Mouse (Mus musculus) left cerebral cortex, adult 8-10 months (tissue): ENCODE measurements around the gene Gm3558. TPM values are rescaled to one million over a fixed set of nuclear protein-coding genes. Genes with fewer than 3 reads are reported as not detected.
"Not testable (repeated sequence)": the region's sequence is repeated elsewhere in the genome, so short reads cannot be mapped to it uniquely, and the experiment has no call there.

ENCODE experiments used
- DNase-seq, 2 experiments: peaks; one replicate each; pipeline ENCODE4 v3.0.0; 2022; ENCODE audit warnings: low spot score in 2 of 2
- total RNA-seq, 4 experiments: library from RNA; stranded (reverse); gene quantifications; 2 replicates each; pipeline ENCODE4 v1.2.4; 2022

Gm3558 gene
- total RNA-seq, result 1 to 10 TPM; 3.4 to 5.9 (median 5.4) TPM

GRCm38 (mm10) chr14:7568382-7568781 is at the start of gene Gm3558:
Gm3558 (minus strand) TSS chr14:7568566.
- DNase-seq, result not testable (repeated sequence)

DNA sequence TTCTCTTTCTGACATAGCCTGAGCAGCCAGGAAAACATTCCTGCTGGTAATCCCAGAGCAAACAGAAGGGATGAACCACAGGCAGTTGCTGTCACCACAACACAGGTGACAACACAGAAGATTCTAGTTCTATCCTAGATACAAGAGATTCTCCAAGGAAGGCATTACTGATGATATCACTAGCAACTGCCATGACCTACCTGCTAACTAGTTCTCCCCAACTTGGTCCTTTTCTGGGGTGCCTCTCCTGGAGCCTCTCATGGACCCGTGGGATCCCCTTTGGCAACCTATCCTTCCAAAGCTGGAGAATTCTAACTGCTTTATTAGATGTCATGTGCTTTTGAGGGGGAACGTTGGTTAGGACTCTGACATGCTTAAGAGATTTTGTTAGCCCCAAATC is 27.1 kb upstream of the Gm3558 start, which contains the start of gene Gm10338:
Gm10338 (minus strand) TSS at position 101 of the 400 bp plus-strand sequence.
- not testable (repeated sequence) for DNase-seq

GRCm38 (mm10) chr14:7567890-7568289 is 476 bp downstream of the Gm3558 start:
- DNase-seq, result not testable (repeated sequence)

DNA sequence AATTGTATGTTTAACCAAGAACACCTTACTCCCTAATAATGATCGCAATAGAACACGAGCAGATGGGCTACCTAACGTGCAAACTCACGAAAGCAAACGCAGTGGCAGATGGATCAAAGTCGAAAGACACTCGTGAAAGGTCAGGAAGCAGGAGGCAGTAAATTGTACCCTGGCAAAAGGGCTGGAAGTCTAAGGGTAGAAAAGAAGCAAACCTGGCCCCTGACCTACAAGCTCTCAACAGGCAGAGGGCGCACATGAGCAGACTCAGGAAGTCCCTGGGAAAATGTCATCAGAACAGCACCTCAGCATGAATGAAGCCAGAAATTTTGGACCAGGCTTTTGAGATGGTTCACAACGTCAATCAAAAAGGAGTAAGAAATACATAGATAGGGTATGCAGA is 1.1 kb downstream of the Gm3558 start:
- DNase-seq, result peak in 1 of 2 experiments; percentile 9

Other genes with a start within 250 kb of the Gm3558 start
- not detected for gene Gm5797, start 236.2 kb downstream of the Gm3558 start, total RNA-seq
- not detected for gene Gm8374, start 203.4 kb downstream of the Gm3558 start, total RNA-seq
- not detected for gene Gm3755, start 117.6 kb downstream of the Gm3558 start, total RNA-seq
- gene Gm3752, start 84.8 kb downstream of the Gm3558 start, total RNA-seq, result 1 to 10 TPM in 1 of 4 experiments, not detected in 3; 1.1 TPM
- gene Gm10338, start 27.0 kb upstream of the Gm3558 start, total RNA-seq, result not detected
- not detected for gene Gm10128, start 75.4 kb upstream of the Gm3558 start, total RNA-seq
- not detected for gene Gm26661, start 223.0 kb upstream of the Gm3558 start, total RNA-seq
- 10 to 100 TPM; 27.6 to 79.3 (median 41.4) TPM for gene Flnb, start 249.4 kb upstream of the Gm3558 start, total RNA-seq